Mouse (Mus musculus) lung, postnatal 0 days (tissue): ENCODE measurements at regions not wholly inside any gene's neighbourhood (a gene's known extent, or its start where the extent isn't known, plus 50 kb on each side); places are given as distances from the start of the nearest gene placed in this dataset.

Experiments
- CTCF ChIP-seq: IDR thresholded peaks from 2 replicates; pipeline ENCODE4 v1.5.1; 2016; ENCODE audit warnings: antibody characterized with exemption, mild to moderate bottlenecking
- EP300 ChIP-seq: IDR thresholded peaks from 2 replicates; pipeline ENCODE4 v1.6.1; 2016; ENCODE audit warnings: antibody characterized with exemption, mild to moderate bottlenecking, control low read depth

DNA sequence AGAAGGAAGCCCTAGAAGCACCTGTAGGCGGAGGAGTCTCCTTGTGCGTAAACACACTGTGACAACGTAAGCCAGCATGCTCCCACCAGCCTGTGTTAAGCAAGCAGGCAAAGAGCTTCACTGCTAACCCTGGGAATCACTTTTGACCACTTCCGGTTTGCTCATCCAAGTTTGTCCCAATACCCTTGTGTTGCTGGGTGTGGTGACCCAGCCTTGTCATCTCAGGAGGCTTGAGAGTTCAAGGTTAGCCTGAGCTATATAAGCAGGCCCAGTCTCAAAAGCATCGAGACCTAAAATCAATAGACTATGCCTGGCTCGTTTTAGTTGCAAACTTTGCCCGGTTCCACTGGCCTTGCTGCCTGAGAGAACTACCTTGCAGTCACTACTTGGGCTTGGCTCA lies 175.2 kb upstream of the Sall1 start:
- no peak for TF ChIP-seq CTCF
- no peak for TF ChIP-seq EP300
